Mouse (Mus musculus) cerebellum, adult 2 months (tissue): Measurements from ENCODE around the gene Vps13d. TPM values are rescaled to one million over a fixed set of nuclear protein-coding genes. Genes with fewer than 3 reads are reported as not detected.

Experiments used
- DNase-seq, 2 experiments: peaks; one replicate each; pipeline ENCODE4 v3.0.0; 2021
- H3K27ac ChIP-seq: fragments of 200-500 bp; 2 replicates; pipeline ENCODE4 v1.5.1; 2012; ENCODE audit warnings: low read length, control low read depth, inconsistent platforms; ENCODE audit not compliant: insufficient read depth
- H3K27me3 ChIP-seq: fragments of 200-500 bp; 2 replicates; pipeline ENCODE4 v1.6.1; 2012; ENCODE audit warnings: inconsistent platforms, mild to moderate bottlenecking, low read length, moderate library complexity; ENCODE audit not compliant: control insufficient read depth, insufficient read depth
- H3K4me1 ChIP-seq: fragments of 200-500 bp; 2 replicates; pipeline ENCODE4 v1.6.1; 2011; ENCODE audit warnings: low read length; ENCODE audit not compliant: control insufficient read depth, insufficient read depth
- H3K4me3 ChIP-seq: fragments of 200-500 bp; replicated peaks from 2 replicates; pipeline ENCODE3; 2011; ENCODE audit warnings: mild to moderate bottlenecking, low read depth, low read length, control low read depth; ENCODE audit not compliant: insufficient read depth
- CTCF ChIP-seq: fragments of 200-500 bp; IDR thresholded peaks from 2 replicates; pipeline ENCODE4 v1.5.1; 2011; ENCODE audit warnings: low read depth, mild to moderate bottlenecking, control low read depth, low read length, moderate library complexity, borderline replicate concordance; ENCODE audit not compliant: insufficient read depth
- POLR2A ChIP-seq: fragments of 200-500 bp; IDR thresholded peaks from 2 replicates; pipeline ENCODE4 v1.6.1; 2011; ENCODE audit warnings: low read length, control low read depth, borderline replicate concordance; ENCODE audit not compliant: insufficient read depth
- WGBS: fragments of 180-500 bp; shearing (Covaris S2); methylation state at CpG from one replicate; pipeline ENCODE4 v1.1.7; 2018; 5-methylcytosine and 5-hydroxymethylcytosine counted together
- polyA plus RNA-seq: library from polyadenylated mRNA; depleted of rRNA; stranded (reverse); fragments of >200 nt; gene quantifications from 2 replicates; pipeline ENCODE4 v1.2.3, GENCODE M21; 2012

Gene Vps13d
- polyA plus RNA-seq, 1 experiment: 51.9 TPM

GRCm38 (mm10) chr4:145011156-145011555 lies 183.6 kb downstream of the Vps13d start:
- no peak for DNase-seq
- H3K4me1 ChIP-seq: 0 out of 2 replicates have a peak, but pooled peaks cover 2% of the 10 kb centered on the region
- no peak for TF ChIP-seq CTCF
- TF ChIP-seq POLR2A: no peak
- H3K27me3 ChIP-seq: no peaks in the 10 kb centered on the region
- 81% methylated on average over 3 of the region's 3 CpGs for WGBS
- no peak overlapping the region for H3K27ac ChIP-seq
- no peak overlapping the region for H3K4me3 ChIP-seq

- Histone ChIP-seq H3K4me1 (peaks cover 2% of the 10 kb centered on the region; the same call in 1 of the 2 replicates), H3K4me3 (no peak overlapping the region), H3K27ac (no peak overlapping the region), H3K27me3 (no peaks in the 10 kb centered on the region)
- no peak for TF ChIP-seq CTCF
- no peak for TF ChIP-seq POLR2A
- no peak for DNase-seq
- 64% methylated on average over 7 of the region's 7 CpGs for WGBS
Measured at GRCm38 (mm10) chr4:145009934-145010333, 184.9 kb downstream of the Vps13d start.

GRCm38 (mm10) chr4:145009437-145009836 lies 185.4 kb downstream of the Vps13d start:
- no peak for DNase-seq
- Histone ChIP-seq H3K4me3 (no peak overlapping the region), H3K4me1 (peaks cover 2% of the 10 kb centered on the region; the same call in 1 of the 2 replicates), H3K27ac (no peak overlapping the region), H3K27me3 (no peaks in the 10 kb centered on the region)
- 42% methylated on average over 3 of the region's 3 CpGs for WGBS
- no peak for TF ChIP-seq POLR2A
- TF ChIP-seq CTCF: no peak

GRCm38 (mm10) chr4:145005943-145006545 lies 188.8 kb downstream of the Vps13d start:
- TF ChIP-seq POLR2A (no peak), CTCF (no peak)
- WGBS: 97% methylated on average over 4 of the region's 4 CpGs
- DNase-seq: no peak
- Histone ChIP-seq H3K27ac (no peak overlapping the region), H3K27me3 (no peaks in the 10 kb centered on the region), H3K4me1 (peaks cover 6% of the 10 kb centered on the region; the same call in 1 of the 2 replicates), H3K4me3 (no peak overlapping the region)

- Histone ChIP-seq H3K27me3 (no peaks in the 10 kb centered on the region), H3K27ac (no peak overlapping the region), H3K4me1 (peaks cover 9% of the 10 kb centered on the region), H3K4me3 (no peak overlapping the region)
- peak; percentile 35 to 49 for DNase-seq
- WGBS: 12% methylated on average over 6 of the region's 6 CpGs
- TF ChIP-seq POLR2A: no peak
Measured at GRCm38 (mm10) chr4:145004176-145004575, 190.6 kb downstream of the Vps13d start.

- 97% methylated on average over 1 of the region's 1 CpGs for WGBS
- no peak for DNase-seq
- Histone ChIP-seq H3K27me3 (no peaks in the 10 kb centered on the region), H3K27ac (no peak overlapping the region), H3K4me1 (peaks cover 9% of the 10 kb centered on the region), H3K4me3 (no peak overlapping the region)
- TF ChIP-seq CTCF (no peak), POLR2A (no peak)
Measured at GRCm38 (mm10) chr4:145002733-145003132, 192.1 kb downstream of the Vps13d start.

- no peak for TF ChIP-seq CTCF
- no peak for TF ChIP-seq POLR2A
- WGBS: 59% methylated on average over 20 of the region's 20 CpGs
- Histone ChIP-seq H3K27me3 (no peaks in the 10 kb centered on the region), H3K4me3 (no peak overlapping the region), H3K27ac (no peak overlapping the region), H3K4me1 (peaks cover 9% of the 10 kb centered on the region)
- no peak for DNase-seq
Measured at GRCm38 (mm10) chr4:144999903-145000382, 194.9 kb downstream of the Vps13d start.

GRCm38 (mm10) chr4:144999572-144999880 lies 195.3 kb downstream of the Vps13d start:
- DNase-seq: no peak
- 66% methylated on average over 6 of the region's 6 CpGs for WGBS
- H3K4me3 ChIP-seq: no peak overlapping the region
- H3K27ac ChIP-seq: no peak overlapping the region
- TF ChIP-seq POLR2A (no peak), CTCF (no peak)
- peaks cover 9% of the 10 kb centered on the region for H3K4me1 ChIP-seq
- H3K27me3 ChIP-seq: no peaks in the 10 kb centered on the region
